Mouse (Mus musculus) urinary bladder, postnatal 25 days (tissue): ENCODE results near the gene Btnl4.
"Not testable (repeated sequence)": the region's sequence is repeated elsewhere in the genome, so short reads cannot be mapped to it uniquely, and the experiment has no call there.

Experiments used
- DNase-seq: peaks from one replicate; pipeline ENCODE4 v3.0.0; 2022; ENCODE audit warnings: low spot score

Gene Btnl4

GRCm38 (mm10) chr17:34477238-34478013 lies at the start of gene Btnl4:
Gene Btnl4, minus strand, starts transcription at chr17:34477318.
- DNase-seq = not testable (repeated sequence)

- DNase-seq = no peak
Observed at GRCm38 (mm10) chr17:34519001-34519400, 41.9 kb upstream of the Btnl4 start.

- DNase-seq = not testable (repeated sequence)
Observed at GRCm38 (mm10) chr17:34518571-34518970, 41.5 kb upstream of the Btnl4 start.

- no peak for DNase-seq
Observed at GRCm38 (mm10) chr17:34517795-34518194, 40.7 kb upstream of the Btnl4 start.

GRCm38 (mm10) chr17:34517252-34517651 lies 40.1 kb upstream of the Btnl4 start, which contains the start of gene Btnl6:
Gene Btnl6, minus strand, starts transcription at chr17:34517352.
- DNase-seq = no peak

- DNase-seq = no peak
Observed at GRCm38 (mm10) chr17:34516514-34516913, 39.4 kb upstream of the Btnl4 start.

GRCm38 (mm10) chr17:34511723-34512122 lies 34.6 kb upstream of the Btnl4 start:
- not testable (repeated sequence) for DNase-seq

GRCm38 (mm10) chr17:34507591-34507990 lies 30.5 kb upstream of the Btnl4 start:
- no peak for DNase-seq

- DNase-seq = not testable (repeated sequence)
Observed at GRCm38 (mm10) chr17:34497726-34498125, 20.6 kb upstream of the Btnl4 start.

- DNase-seq = not testable (repeated sequence)
Observed at GRCm38 (mm10) chr17:34497319-34497718, 20.2 kb upstream of the Btnl4 start.

- DNase-seq = no peak
Observed at GRCm38 (mm10) chr17:34496539-34496938, 19.4 kb upstream of the Btnl4 start.

GRCm38 (mm10) chr17:34495156-34495555 lies 18.0 kb upstream of the Btnl4 start:
- not testable (repeated sequence) for DNase-seq

- DNase-seq = no peak
Observed at GRCm38 (mm10) chr17:34492796-34493195, 15.7 kb upstream of the Btnl4 start.

- DNase-seq = no peak
Observed at GRCm38 (mm10) chr17:34476427-34476826, 691 bp downstream of the Btnl4 start.

- DNase-seq = no peak
Observed at GRCm38 (mm10) chr17:34475060-34475459, 2.1 kb downstream of the Btnl4 start.

- DNase-seq = no peak
Observed at GRCm38 (mm10) chr17:34470491-34470890, 6.6 kb downstream of the Btnl4 start.

- not testable (repeated sequence) for DNase-seq
Observed at GRCm38 (mm10) chr17:34465906-34466305, 11.2 kb downstream of the Btnl4 start.

- no peak for DNase-seq
Observed at GRCm38 (mm10) chr17:34459255-34459654, 17.9 kb downstream of the Btnl4 start.

GRCm38 (mm10) chr17:34457668-34458067 lies 19.4 kb downstream of the Btnl4 start:
- DNase-seq = no peak

- DNase-seq = no peak
Observed at GRCm38 (mm10) chr17:34448473-34449041, 28.6 kb downstream of the Btnl4 start.

- DNase-seq = no peak
Observed at GRCm38 (mm10) chr17:34441990-34442389, 35.1 kb downstream of the Btnl4 start.

GRCm38 (mm10) chr17:34439795-34440194 lies 37.3 kb downstream of the Btnl4 start:
- DNase-seq = no peak

- DNase-seq = no peak
Observed at GRCm38 (mm10) chr17:34438588-34438987, 38.5 kb downstream of the Btnl4 start.
